Mouse (Mus musculus) embryonic facial prominence, embryonic 12.5 days (tissue): ENCODE results near the gene Dlgap3. TPM values are rescaled to one million over a fixed set of nuclear protein-coding genes. Genes with fewer than 3 reads are reported as not detected.

Source experiments
- ATAC-seq: fragments of 200-750 bp; cut with Nextera tagmentation; 2 replicates; pipeline ENCODE4 v1.8.0; 2017; ENCODE audit not compliant: insufficient number of reproducible peaks, insufficient read depth, low FRiP score, low TSS enrichment
- H3K27ac ChIP-seq: fragments of 300-500 bp; sonication (generic); 2 replicates; pipeline ENCODE4 v1.5.1; 2016; ENCODE audit warnings: mild to moderate bottlenecking
- H3K27me3 ChIP-seq: fragments of 300-500 bp; sonication (generic); 2 replicates; pipeline ENCODE4 v1.6.1; 2016; ENCODE audit warnings: mild to moderate bottlenecking, moderate library complexity
- H3K36me3 ChIP-seq: fragments of 300-500 bp; sonication (generic); 2 replicates; pipeline ENCODE4 v1.6.1; 2016; ENCODE audit warnings: mild to moderate bottlenecking
- H3K4me1 ChIP-seq: fragments of 300-500 bp; sonication (generic); 2 replicates; pipeline ENCODE4 v1.6.1; 2016
- H3K4me2 ChIP-seq: fragments of 300-500 bp; sonication (generic); replicated peaks from 2 replicates; pipeline ENCODE4 v1.6.1; 2016; ENCODE audit warnings: mild to moderate bottlenecking, moderate library complexity
- H3K4me3 ChIP-seq: fragments of 300-500 bp; sonication (generic); 2 replicates; pipeline ENCODE4 v1.5.1; 2016; ENCODE audit warnings: mild to moderate bottlenecking
- H3K9ac ChIP-seq: fragments of 300-500 bp; sonication (generic); 2 replicates; pipeline ENCODE4 v1.6.1; 2016; ENCODE audit warnings: mild to moderate bottlenecking, moderate library complexity
- H3K9me3 ChIP-seq: fragments of 300-500 bp; sonication (generic); 2 replicates; pipeline ENCODE4 v1.6.1; 2016; ENCODE audit warnings: mild to moderate bottlenecking, moderate library complexity
- WGBS: fragments of 180-500 bp; shearing (Covaris S2); methylation state at CpG from one replicate; pipeline ENCODE4 v1.1.7; 2016; 5-methylcytosine and 5-hydroxymethylcytosine counted together
- polyA plus RNA-seq: library from polyadenylated mRNA; unstranded; fragments of >200 nt; fragmentation: Nextera tagmentation; extraction: Ambion mirVana; gene quantifications from 2 replicates; pipeline ENCODE4 v1.2.1, GENCODE M21; 2016

Gene Dlgap3
- polyA plus RNA-seq, 1 experiment from 2014 or later: 1.3 TPM

GRCm38 (mm10) chr4:127243953-127244352 lies 74.9 kb downstream of the Dlgap3 start:
- H3K36me3 ChIP-seq: peaks cover 21% of the 10 kb centered on the region
- 0 out of 2 replicates have a peak, but pooled peaks cover 4% of the 10 kb centered on the region for H3K27me3 ChIP-seq
- ATAC-seq: peak; percentile 53
- no peak overlapping the region for H3K27ac ChIP-seq
- H3K9me3 ChIP-seq: no peaks in the 10 kb centered on the region
- 0% methylated on average over 26 of the region's 26 CpGs for WGBS
- H3K4me2 ChIP-seq: peak overlapping the region; percentile 82
- H3K9ac ChIP-seq: peak overlapping the region; percentile 97
- H3K4me1 ChIP-seq: peaks cover 7% of the 10 kb centered on the region
- peak overlapping the region; percentile 95 for H3K4me3 ChIP-seq

- Histone ChIP-seq H3K27ac (no peak overlapping the region), H3K4me1 (no peaks in the 10 kb centered on the region), H3K4me3 (no peak overlapping the region), H3K9ac (no peak overlapping the region), H3K9me3 (no peaks in the 10 kb centered on the region), H3K27me3 (no peaks in the 10 kb centered on the region), H3K36me3 (peaks cover 29% of the 10 kb centered on the region), H3K4me2 (no peak overlapping the region)
- 0 out of 2 replicates have a peak, but pooled peaks have one; percentile 62 for ATAC-seq
- 4% methylated on average over 5 of the region's 5 CpGs for WGBS
Observed at GRCm38 (mm10) chr4:127249701-127250349, 80.8 kb downstream of the Dlgap3 start.

GRCm38 (mm10) chr4:127251963-127252585 lies 83.1 kb downstream of the Dlgap3 start:
- H3K4me1 ChIP-seq: no peaks in the 10 kb centered on the region
- H3K9me3 ChIP-seq: no peaks in the 10 kb centered on the region
- no peak for ATAC-seq
- no peak overlapping the region for H3K9ac ChIP-seq
- no peak overlapping the region for H3K4me3 ChIP-seq
- 50% methylated on average over 22 of the region's 22 CpGs for WGBS
- H3K36me3 ChIP-seq: peaks cover 23% of the 10 kb centered on the region
- no peak overlapping the region for H3K27ac ChIP-seq
- H3K4me2 ChIP-seq: no peak overlapping the region
- H3K27me3 ChIP-seq: no peaks in the 10 kb centered on the region

- Histone ChIP-seq H3K9me3 (no peaks in the 10 kb centered on the region), H3K4me2 (no peak overlapping the region), H3K9ac (no peak overlapping the region), H3K27ac (no peak overlapping the region), H3K4me1 (no peaks in the 10 kb centered on the region), H3K36me3 (no peaks in the 10 kb centered on the region), H3K4me3 (no peak overlapping the region), H3K27me3 (no peaks in the 10 kb centered on the region)
- 61% methylated on average over 5 of the region's 5 CpGs for WGBS
- ATAC-seq: no peak
Observed at GRCm38 (mm10) chr4:127256739-127257138, 87.7 kb downstream of the Dlgap3 start.

- Histone ChIP-seq H3K36me3 (no peaks in the 10 kb centered on the region), H3K4me2 (no peak overlapping the region), H3K9ac (no peak overlapping the region), H3K4me3 (no peak overlapping the region), H3K4me1 (no peaks in the 10 kb centered on the region), H3K27ac (no peak overlapping the region), H3K9me3 (no peaks in the 10 kb centered on the region), H3K27me3 (no peaks in the 10 kb centered on the region)
- ATAC-seq: no peak
- WGBS: 56% methylated on average over 12 of the region's 12 CpGs
Observed at GRCm38 (mm10) chr4:127258186-127258897, 89.3 kb downstream of the Dlgap3 start.

GRCm38 (mm10) chr4:127261601-127262000 lies 92.6 kb downstream of the Dlgap3 start:
- no peaks in the 10 kb centered on the region for H3K36me3 ChIP-seq
- no peaks in the 10 kb centered on the region for H3K4me1 ChIP-seq
- H3K27me3 ChIP-seq: no peaks in the 10 kb centered on the region
- H3K27ac ChIP-seq: no peak overlapping the region
- no peak overlapping the region for H3K4me3 ChIP-seq
- no peaks in the 10 kb centered on the region for H3K9me3 ChIP-seq
- H3K9ac ChIP-seq: no peak overlapping the region
- ATAC-seq: no peak
- 89% methylated on average over 14 of the region's 14 CpGs for WGBS
- no peak overlapping the region for H3K4me2 ChIP-seq

- no peak overlapping the region for H3K9ac ChIP-seq
- 67% methylated on average over 19 of the region's 19 CpGs for WGBS
- ATAC-seq: no peak
Observed at GRCm38 (mm10) chr4:127263438-127264182, 94.6 kb downstream of the Dlgap3 start.

GRCm38 (mm10) chr4:127264183-127264554 lies 95.2 kb downstream of the Dlgap3 start:
- Histone ChIP-seq H3K9ac (no peak overlapping the region), H3K4me2 (no peak overlapping the region), H3K27me3 (0 out of 2 replicates have a peak, but pooled peaks cover 2% of the 10 kb centered on the region), H3K9me3 (no peaks in the 10 kb centered on the region), H3K4me3 (no peak overlapping the region), H3K36me3 (no peaks in the 10 kb centered on the region), H3K27ac (no peak overlapping the region), H3K4me1 (no peaks in the 10 kb centered on the region)
- ATAC-seq: no peak
- WGBS: 57% methylated on average over 5 of the region's 5 CpGs

More at GRCm38 (mm10) chr4:127263438-127264182, 94.6 kb downstream of the Dlgap3 start:
- Histone ChIP-seq H3K4me2 (no peak overlapping the region), H3K27me3 (no peaks in the 10 kb centered on the region), H3K27ac (no peak overlapping the region), H3K36me3 (no peaks in the 10 kb centered on the region), H3K9me3 (no peaks in the 10 kb centered on the region), H3K4me3 (no peak overlapping the region), H3K4me1 (no peaks in the 10 kb centered on the region)

GRCm38 (mm10) chr4:127278451-127279001 lies 109.5 kb downstream of the Dlgap3 start:
- Histone ChIP-seq H3K4me1 (peaks cover 4% of the 10 kb centered on the region; the same call in 1 of the 2 replicates), H3K9ac (no peak overlapping the region), H3K27ac (no peak overlapping the region), H3K36me3 (no peaks in the 10 kb centered on the region), H3K9me3 (no peaks in the 10 kb centered on the region), H3K4me2 (no peak overlapping the region), H3K4me3 (no peak overlapping the region), H3K27me3 (no peaks in the 10 kb centered on the region)
- WGBS: 20% methylated on average over 9 of the region's 9 CpGs
- ATAC-seq: no peak

- Histone ChIP-seq H3K27me3 (no peaks in the 10 kb centered on the region), H3K9me3 (no peaks in the 10 kb centered on the region), H3K4me1 (peaks cover 4% of the 10 kb centered on the region; the same call in 1 of the 2 replicates), H3K27ac (no peak overlapping the region), H3K36me3 (no peaks in the 10 kb centered on the region), H3K9ac (no peak overlapping the region), H3K4me3 (no peak overlapping the region), H3K4me2 (no peak overlapping the region)
- no peak for ATAC-seq
- WGBS: 68% methylated on average over 9 of the region's 9 CpGs
Observed at GRCm38 (mm10) chr4:127279241-127279640, 110.2 kb downstream of the Dlgap3 start.
